Mouse (Mus musculus): ENCODE measurements around the gene Tcf15. TPM values are rescaled to one million over a fixed set of nuclear protein-coding genes. Genes with fewer than 3 reads are reported as not detected.
A peak's percentile ranks its signal among the peaks of the same experiment; 100 is the strongest.

The Tcf15 gene
- total and polyA plus RNA-seq, 2 experiments from 2014 or later, result 0.74 to 4.9 TPM

DNA sequence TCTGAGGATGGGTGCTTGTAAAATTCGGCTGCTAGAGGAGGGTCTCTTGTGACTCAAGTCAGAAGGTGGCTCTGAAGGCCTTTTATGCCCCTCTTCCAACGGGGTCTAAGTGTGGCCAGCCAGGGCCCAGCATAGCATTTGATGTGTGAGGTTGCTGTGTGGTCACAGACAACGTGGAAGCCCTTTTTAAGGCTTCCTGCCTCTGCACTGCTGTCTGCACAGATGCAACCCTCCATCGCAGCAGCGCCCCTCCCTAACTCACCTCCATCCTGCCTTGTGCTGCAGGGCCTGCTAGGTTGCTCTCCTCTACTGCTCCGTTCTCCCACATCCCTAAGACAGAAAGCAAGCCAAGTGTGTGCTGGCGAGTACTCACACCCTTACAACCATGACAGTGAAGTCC lies 46.8 kb downstream of the Tcf15 start:
- 72% methylated on average over 7 of the region's 7 CpGs for WGBS
- TF ChIP-seq CTCF (IDR thresholded peaks at IDR 0.05; ENCODE audit: low read depth), result no peak
- Histone ChIP-seq H3K4me2 (ENCODE audit: low read depth, low read length) (no peak overlapping the region), H3K9me3 (ENCODE audit: low read length) (no peaks in the 10 kb centered on the region), H3K36me3 (ENCODE audit: insufficient read depth, low read length) (no peaks in the 10 kb centered on the region), H3K4me3 (ENCODE audit: low read length) (no peak overlapping the region), H3K9ac (replicated peaks; ENCODE audit: low read length) (no peak overlapping the region), H3K27ac (no peak overlapping the region), H3K27me3 (ENCODE audit: insufficient read depth, low read length) (no peaks in the 10 kb centered on the region), H3K4me1 (ENCODE audit: insufficient read depth, low read length) (no peaks in the 10 kb centered on the region)
- ATAC-seq (no peak), DNase-seq (ENCODE audit: low spot score) (no peak)

DNA sequence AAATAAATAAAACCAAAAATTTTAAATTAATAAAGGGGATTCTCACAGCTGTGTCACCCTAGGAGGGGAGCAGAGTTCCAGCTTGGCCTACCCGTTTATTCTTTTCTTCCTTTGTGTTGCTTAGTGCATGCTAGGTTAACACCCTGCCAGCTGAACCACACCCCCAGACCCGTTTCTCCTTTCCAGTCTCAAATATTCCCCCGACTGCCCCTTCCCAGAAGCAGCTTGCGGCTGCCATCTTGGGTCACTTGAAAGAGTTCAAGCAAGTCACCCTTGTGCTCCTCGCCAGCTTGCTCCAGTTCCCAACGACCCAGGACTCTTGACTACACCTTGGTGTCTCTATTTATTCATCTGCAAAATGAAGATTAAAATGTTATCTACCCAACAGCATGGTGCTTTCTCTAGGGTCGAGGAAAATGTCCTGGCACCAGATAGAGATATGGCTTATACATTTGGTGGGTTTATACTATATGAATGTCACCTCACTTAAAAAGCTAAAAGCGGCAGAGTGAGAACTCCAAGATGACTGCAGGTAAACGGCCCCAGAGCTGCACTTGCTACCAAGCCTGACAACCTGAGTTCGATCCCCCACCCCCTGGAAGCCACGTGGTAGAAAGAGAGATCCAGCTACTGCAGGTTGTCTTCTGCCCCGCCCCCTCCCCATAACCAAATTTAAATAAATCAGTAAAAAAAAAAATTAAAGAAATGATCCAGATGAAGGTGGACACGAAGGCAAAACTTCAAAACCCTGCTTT lies 49.4 kb downstream of the Tcf15 start:
- Histone ChIP-seq H3K4me1 (ENCODE audit: insufficient read depth, low read length) (no peaks in the 10 kb centered on the region), H3K9ac (replicated peaks; ENCODE audit: low read length) (no peak overlapping the region), H3K27ac (no peak overlapping the region), H3K4me3 (ENCODE audit: low read length) (no peak overlapping the region), H3K4me2 (ENCODE audit: low read depth, low read length) (no peak overlapping the region), H3K27me3 (ENCODE audit: insufficient read depth, low read length) (no peaks in the 10 kb centered on the region), H3K36me3 (ENCODE audit: insufficient read depth, low read length) (no peaks in the 10 kb centered on the region), H3K9me3 (ENCODE audit: low read length) (no peaks in the 10 kb centered on the region)
- no peak for TF ChIP-seq CTCF (IDR thresholded peaks at IDR 0.05; ENCODE audit: low read depth)
- no peak for DNase-seq (ENCODE audit: low spot score)
- ATAC-seq, result no peak
- WGBS, result 74% methylated on average over 13 of the region's 13 CpGs

DNA sequence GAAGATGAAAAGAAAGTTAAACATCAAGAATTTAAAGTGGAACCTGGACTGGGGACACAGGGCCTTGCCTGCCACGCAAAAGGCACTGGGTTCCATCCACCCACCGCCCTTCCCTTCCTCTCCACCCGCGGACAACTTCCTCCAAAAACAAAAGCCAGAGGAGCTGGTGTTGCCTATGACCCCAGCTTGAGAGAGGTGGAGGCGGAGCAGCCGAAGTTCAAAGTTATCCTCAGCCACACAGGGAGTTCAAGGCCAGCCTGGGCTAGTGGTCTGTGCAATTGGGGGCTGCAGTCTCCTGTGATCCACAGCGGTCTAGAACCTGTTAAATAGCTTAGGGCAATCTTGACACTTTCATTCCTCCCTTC lies 50.0 kb downstream of the Tcf15 start:
- no peaks in the 10 kb centered on the region for H3K9me3 ChIP-seq (ENCODE audit: low read length)
- no peaks in the 10 kb centered on the region for H3K4me1 ChIP-seq (ENCODE audit: insufficient read depth, low read length)
- DNase-seq (ENCODE audit: low spot score), result no peak
- no peak overlapping the region for H3K4me2 ChIP-seq (ENCODE audit: low read depth, low read length)
- H3K27me3 ChIP-seq (ENCODE audit: insufficient read depth, low read length), result no peaks in the 10 kb centered on the region
- WGBS, result 69% methylated on average over 7 of the region's 7 CpGs
- ATAC-seq, result no peak
- no peak overlapping the region for H3K9ac ChIP-seq (replicated peaks; ENCODE audit: low read length)
- no peaks in the 10 kb centered on the region for H3K36me3 ChIP-seq (ENCODE audit: insufficient read depth, low read length)
- H3K4me3 ChIP-seq (ENCODE audit: low read length), result no peak overlapping the region
- no peak for TF ChIP-seq CTCF (IDR thresholded peaks at IDR 0.05; ENCODE audit: low read depth)
- no peak overlapping the region for H3K27ac ChIP-seq

DNA sequence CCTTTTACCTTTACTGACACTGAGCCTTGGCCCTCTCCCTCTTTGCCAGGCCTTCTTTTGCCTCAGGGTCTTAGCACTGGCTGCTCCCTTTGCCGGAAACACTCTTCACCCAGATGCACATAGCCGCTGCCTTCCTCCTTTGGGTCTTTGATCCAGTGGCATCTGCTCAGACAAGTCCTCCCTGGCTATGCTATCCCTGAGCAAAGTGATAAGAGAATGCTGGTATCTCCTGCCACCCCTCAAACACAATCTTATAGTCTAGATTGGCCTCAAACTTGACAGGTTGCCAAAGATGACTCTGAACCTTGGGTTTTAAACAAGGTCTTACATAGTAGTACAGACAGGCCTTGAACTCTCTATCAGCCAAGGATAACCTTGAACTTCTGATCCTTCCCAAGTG lies 51.2 kb downstream of the Tcf15 start:
- H3K27ac ChIP-seq, result no peak overlapping the region
- H3K9ac ChIP-seq (replicated peaks; ENCODE audit: low read length), result no peak overlapping the region
- ATAC-seq (no peak), DNase-seq (ENCODE audit: low spot score) (no peak)
- H3K4me1 ChIP-seq (ENCODE audit: insufficient read depth, low read length), result no peaks in the 10 kb centered on the region
- no peaks in the 10 kb centered on the region for H3K27me3 ChIP-seq (ENCODE audit: insufficient read depth, low read length)
- no peak for TF ChIP-seq CTCF (IDR thresholded peaks at IDR 0.05; ENCODE audit: low read depth)
- no peak overlapping the region for H3K4me3 ChIP-seq (ENCODE audit: low read length)
- no peaks in the 10 kb centered on the region for H3K9me3 ChIP-seq (ENCODE audit: low read length)
- 83% methylated on average over 2 of the region's 2 CpGs for WGBS
- no peaks in the 10 kb centered on the region for H3K36me3 ChIP-seq (ENCODE audit: insufficient read depth, low read length)
- H3K4me2 ChIP-seq (ENCODE audit: low read depth, low read length), result no peak overlapping the region

DNA sequence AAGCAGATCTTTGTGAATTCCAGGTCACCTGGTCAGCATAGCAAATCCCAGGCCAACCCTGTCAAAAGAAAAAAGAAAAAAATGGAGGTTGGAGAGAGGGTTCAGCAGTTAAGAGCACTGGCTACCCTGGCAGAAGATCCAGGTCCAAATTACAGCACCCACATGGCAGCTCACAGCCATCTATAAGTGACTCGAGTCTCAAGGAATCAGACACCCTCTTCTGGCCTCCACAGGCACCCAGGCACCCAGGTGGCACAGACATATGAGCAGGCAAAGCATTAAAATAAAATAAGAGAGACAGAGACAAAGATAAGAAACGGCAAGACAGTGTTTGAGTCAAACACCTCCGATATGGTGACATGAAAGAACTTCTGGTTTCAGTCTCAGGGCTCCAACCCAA lies 53.5 kb downstream of the Tcf15 start:
- Histone ChIP-seq H3K36me3 (ENCODE audit: insufficient read depth, low read length) (no peaks in the 10 kb centered on the region), H3K4me2 (ENCODE audit: low read depth, low read length) (no peak overlapping the region), H3K27ac (no peak overlapping the region), H3K27me3 (ENCODE audit: insufficient read depth, low read length) (no peaks in the 10 kb centered on the region), H3K9ac (replicated peaks; ENCODE audit: low read length) (no peak overlapping the region), H3K4me3 (ENCODE audit: low read length) (no peak overlapping the region), H3K9me3 (ENCODE audit: low read length) (no peaks in the 10 kb centered on the region), H3K4me1 (ENCODE audit: insufficient read depth, low read length) (no peaks in the 10 kb centered on the region)
- ATAC-seq, result peak; percentile 27; the same call in 1 of the 2 replicates
- DNase-seq (ENCODE audit: low spot score), result no peak
- 35% methylated on average over 3 of the region's 3 CpGs for WGBS
- TF ChIP-seq CTCF (IDR thresholded peaks at IDR 0.05; ENCODE audit: low read depth), result no peak

DNA sequence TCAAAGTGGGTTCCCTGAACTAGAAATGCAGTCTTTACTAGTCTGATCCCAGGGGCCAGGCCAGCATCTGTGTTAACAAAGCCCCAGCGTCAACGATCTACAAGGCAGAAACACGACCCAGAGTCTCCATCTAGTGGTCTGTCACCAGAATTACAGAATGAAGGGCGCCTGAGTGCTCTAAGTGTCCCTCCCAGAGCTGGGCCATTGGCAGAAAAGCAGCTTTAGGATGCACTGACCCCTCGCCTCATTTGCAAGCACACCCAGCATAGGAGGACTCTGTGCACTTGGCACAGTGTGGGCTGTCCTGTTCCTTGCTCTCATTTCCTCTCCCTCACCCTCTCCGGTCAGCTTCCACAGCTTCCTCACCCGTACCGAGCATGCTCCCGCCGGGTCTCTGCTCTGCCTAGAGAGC lies 53.9 kb downstream of the Tcf15 start:
- peak; percentile 90 for ATAC-seq
- no peak overlapping the region for H3K4me3 ChIP-seq (ENCODE audit: low read length)
- no peaks in the 10 kb centered on the region for H3K9me3 ChIP-seq (ENCODE audit: low read length)
- DNase-seq (ENCODE audit: low spot score), result peak; percentile 91
- H3K27me3 ChIP-seq (ENCODE audit: insufficient read depth, low read length), result no peaks in the 10 kb centered on the region
- H3K4me1 ChIP-seq (ENCODE audit: insufficient read depth, low read length), result no peaks in the 10 kb centered on the region
- TF ChIP-seq CTCF (IDR thresholded peaks at IDR 0.05; ENCODE audit: low read depth), result peak; percentile 92
- H3K9ac ChIP-seq (replicated peaks; ENCODE audit: low read length), result no peak overlapping the region
- H3K36me3 ChIP-seq (ENCODE audit: insufficient read depth, low read length), result no peaks in the 10 kb centered on the region
- H3K4me2 ChIP-seq (ENCODE audit: low read depth, low read length), result no peak overlapping the region
- WGBS, result 48% methylated on average over 10 of the region's 10 CpGs
- H3K27ac ChIP-seq, result no peak overlapping the region

Other genes with a start within 250 kb of the Tcf15 start
- gene Angpt4, start 232.4 kb upstream of the Tcf15 start, total RNA-seq (2014; rRNA removed), result 0.10 and 0.14 TPM in 2 replicates
- gene Angpt4, start 232.4 kb upstream of the Tcf15 start, polyA plus RNA-seq (2015; fragmentation: Nextera tagmentation; extraction: Ambion mirVana), result 0.28 and 0.29 TPM in 2 replicates
- gene Fam110a, start 163.3 kb upstream of the Tcf15 start, total RNA-seq (2014; rRNA removed), result 25.4 and 27.3 TPM in 2 replicates
- gene Fam110a, start 163.3 kb upstream of the Tcf15 start, polyA plus RNA-seq (2015; fragmentation: Nextera tagmentation; extraction: Ambion mirVana), result 35.8 and 36.5 TPM in 2 replicates
- gene Slc52a3, start 147.1 kb upstream of the Tcf15 start, total RNA-seq (2014; rRNA removed), result 2.7 and 3.1 TPM in 2 replicates
- gene Slc52a3, start 147.1 kb upstream of the Tcf15 start, polyA plus RNA-seq (2015; fragmentation: Nextera tagmentation; extraction: Ambion mirVana), result 2.6 and 2.7 TPM in 2 replicates
- 13.3 and 18.4 TPM in 2 replicates for gene Scrt2, start 62.0 kb upstream of the Tcf15 start, total RNA-seq (2014; rRNA removed)
- gene Scrt2, start 62.0 kb upstream of the Tcf15 start, polyA plus RNA-seq (2015; fragmentation: Nextera tagmentation; extraction: Ambion mirVana), result 4.1 and 4.4 TPM in 2 replicates
- 51.7 and 54.5 TPM in 2 replicates for gene Srxn1, start 38.0 kb upstream of the Tcf15 start, total RNA-seq (2014; rRNA removed)
- gene Srxn1, start 38.0 kb upstream of the Tcf15 start, polyA plus RNA-seq (2015; fragmentation: Nextera tagmentation; extraction: Ambion mirVana), result 26.4 and 26.8 TPM in 2 replicates
- gene Csnk2a1, start 83.3 kb downstream of the Tcf15 start, total RNA-seq (2014; rRNA removed), result 119 and 128 TPM in 2 replicates
- gene Csnk2a1, start 83.3 kb downstream of the Tcf15 start, polyA plus RNA-seq (2015; fragmentation: Nextera tagmentation; extraction: Ambion mirVana), result 107 and 109 TPM in 2 replicates
- gene Tbc1d20, start 150.3 kb downstream of the Tcf15 start, total RNA-seq (2014; rRNA removed), result 44.5 and 48.8 TPM in 2 replicates
- 27.5 and 27.7 TPM in 2 replicates for gene Tbc1d20, start 150.3 kb downstream of the Tcf15 start, polyA plus RNA-seq (2015; fragmentation: Nextera tagmentation; extraction: Ambion mirVana)
- 119 and 135 TPM in 2 replicates for gene Rbck1, start 189.1 kb downstream of the Tcf15 start, total RNA-seq (2014; rRNA removed)
- gene Rbck1, start 189.1 kb downstream of the Tcf15 start, polyA plus RNA-seq (2015; fragmentation: Nextera tagmentation; extraction: Ambion mirVana), result 77.9 and 81.6 TPM in 2 replicates
- 2.5 and 4.2 TPM in 2 replicates for gene Trib3, start 200.5 kb downstream of the Tcf15 start, total RNA-seq (2014; rRNA removed)
- gene Trib3, start 200.5 kb downstream of the Tcf15 start, polyA plus RNA-seq (2015; fragmentation: Nextera tagmentation; extraction: Ambion mirVana), result 2.7 and 3.4 TPM in 2 replicates
- 64.5 and 72.2 TPM in 2 replicates for gene Nrsn2, start 233.1 kb downstream of the Tcf15 start, total RNA-seq (2014; rRNA removed)
- 83.8 and 91.3 TPM in 2 replicates for gene Nrsn2, start 233.1 kb downstream of the Tcf15 start, polyA plus RNA-seq (2015; fragmentation: Nextera tagmentation; extraction: Ambion mirVana)

All from hindbrain, postnatal 0 days (tissue).